Mouse (Mus musculus) liver, adult (tissue): ENCODE measurements around the gene Nfe2l2.

Experiments used
- GATA4 ChIP-seq: IDR thresholded peaks from 2 replicates; pipeline ENCODE4 v1.6.1; 2014; ENCODE audit warnings: mild to moderate bottlenecking, low read length; ENCODE audit not compliant: insufficient replicate concordance

Nfe2l2 gene

DNA sequence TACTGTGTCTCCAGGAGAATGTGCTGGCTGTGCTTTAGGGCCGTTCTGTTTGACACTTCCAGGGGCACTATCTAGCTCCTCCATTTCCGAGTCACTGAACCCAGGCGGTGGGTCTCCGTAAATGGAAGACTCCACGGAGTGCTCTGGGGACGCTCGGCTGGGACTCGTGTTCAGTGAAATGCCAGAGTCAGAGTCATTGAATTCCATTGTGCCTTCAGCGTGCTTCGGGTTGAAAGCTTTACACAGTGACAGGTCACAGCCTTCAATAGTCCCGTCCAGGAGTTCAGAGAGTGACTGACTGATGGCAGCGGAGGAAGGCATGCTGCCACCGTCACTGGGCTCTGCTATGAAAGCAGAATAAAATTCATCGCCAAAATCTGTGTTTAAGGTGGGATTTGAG lies 27.9 kb downstream of the Nfe2l2 start:
- TF ChIP-seq GATA4, result no peak

DNA sequence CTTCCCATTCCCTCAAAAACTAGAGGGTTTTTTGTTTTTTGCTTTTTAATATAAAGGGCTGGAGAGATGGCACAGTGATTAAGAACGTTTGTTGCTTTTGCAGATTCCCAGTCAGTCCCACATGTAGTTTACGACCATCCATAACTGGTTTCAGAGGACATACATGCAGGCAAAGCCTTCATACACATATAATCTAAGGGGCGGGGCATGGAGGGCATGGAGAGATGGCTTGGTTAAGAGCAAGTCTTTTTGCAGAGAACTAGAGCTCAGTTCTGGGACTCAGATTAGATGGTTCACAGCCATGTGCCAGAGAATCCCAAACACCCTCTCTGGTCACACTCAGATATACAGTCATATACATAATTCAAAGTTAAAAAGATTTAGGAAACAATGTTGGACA lies 31.9 kb downstream of the Nfe2l2 start:
- no peak for TF ChIP-seq GATA4

DNA sequence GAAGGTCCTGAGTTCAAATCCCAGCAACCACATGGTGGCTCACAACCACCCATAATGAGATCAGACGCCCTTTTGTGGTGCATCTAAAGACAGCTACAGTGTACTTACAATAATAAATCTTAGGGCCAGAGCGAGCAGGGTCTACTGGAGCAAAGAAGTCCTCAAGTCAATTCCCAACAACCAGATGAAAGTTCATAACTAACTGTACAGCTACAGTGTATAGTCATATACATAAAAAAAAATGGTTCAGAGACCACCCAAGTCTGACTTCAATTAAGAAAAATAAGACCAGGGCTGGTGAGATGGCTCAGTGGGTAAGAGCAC lies 33.1 kb downstream of the Nfe2l2 start:
- TF ChIP-seq GATA4, result no peak

DNA sequence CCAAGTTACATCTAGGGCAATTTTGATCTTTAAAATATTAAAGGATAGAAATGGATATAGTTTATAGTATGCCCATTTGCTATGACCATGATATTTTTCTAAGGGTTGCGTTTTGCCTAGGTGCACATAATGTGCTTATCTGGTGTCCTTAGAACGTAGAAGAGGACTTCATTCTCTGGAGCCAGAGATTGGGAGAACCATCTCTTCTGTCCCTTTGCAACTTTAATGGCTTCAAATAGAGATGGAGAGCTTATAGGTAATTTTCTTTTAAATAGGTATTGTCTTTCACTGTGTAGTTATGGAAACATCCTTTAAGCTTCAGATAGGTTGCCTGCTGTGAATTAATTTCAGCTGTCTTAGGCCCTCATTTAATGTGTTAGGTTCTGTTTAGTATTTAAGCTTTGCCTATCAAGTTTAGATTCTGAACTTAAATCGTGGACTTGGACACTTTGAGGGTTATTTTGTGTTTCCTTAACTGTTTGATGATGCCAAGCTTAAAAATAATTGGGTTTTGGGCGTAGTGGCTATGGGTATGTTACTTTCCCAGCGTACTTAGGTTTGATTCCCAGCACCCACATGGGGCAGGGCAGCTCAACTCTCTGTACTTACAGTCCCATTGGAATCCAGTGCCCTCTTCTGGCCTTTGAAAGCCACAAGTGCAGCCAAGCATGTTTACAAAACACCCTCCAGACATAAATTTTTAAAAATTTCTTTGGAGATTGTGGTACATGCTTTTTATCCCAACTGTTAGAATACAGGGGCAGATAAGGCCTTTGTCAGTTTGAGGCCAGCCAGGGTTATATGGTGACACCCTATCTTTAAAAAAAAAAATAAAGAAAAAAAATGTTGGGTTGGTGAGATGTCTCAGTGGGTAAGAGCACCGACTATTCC lies 33.8 kb downstream of the Nfe2l2 start:
- no peak for TF ChIP-seq GATA4

DNA sequence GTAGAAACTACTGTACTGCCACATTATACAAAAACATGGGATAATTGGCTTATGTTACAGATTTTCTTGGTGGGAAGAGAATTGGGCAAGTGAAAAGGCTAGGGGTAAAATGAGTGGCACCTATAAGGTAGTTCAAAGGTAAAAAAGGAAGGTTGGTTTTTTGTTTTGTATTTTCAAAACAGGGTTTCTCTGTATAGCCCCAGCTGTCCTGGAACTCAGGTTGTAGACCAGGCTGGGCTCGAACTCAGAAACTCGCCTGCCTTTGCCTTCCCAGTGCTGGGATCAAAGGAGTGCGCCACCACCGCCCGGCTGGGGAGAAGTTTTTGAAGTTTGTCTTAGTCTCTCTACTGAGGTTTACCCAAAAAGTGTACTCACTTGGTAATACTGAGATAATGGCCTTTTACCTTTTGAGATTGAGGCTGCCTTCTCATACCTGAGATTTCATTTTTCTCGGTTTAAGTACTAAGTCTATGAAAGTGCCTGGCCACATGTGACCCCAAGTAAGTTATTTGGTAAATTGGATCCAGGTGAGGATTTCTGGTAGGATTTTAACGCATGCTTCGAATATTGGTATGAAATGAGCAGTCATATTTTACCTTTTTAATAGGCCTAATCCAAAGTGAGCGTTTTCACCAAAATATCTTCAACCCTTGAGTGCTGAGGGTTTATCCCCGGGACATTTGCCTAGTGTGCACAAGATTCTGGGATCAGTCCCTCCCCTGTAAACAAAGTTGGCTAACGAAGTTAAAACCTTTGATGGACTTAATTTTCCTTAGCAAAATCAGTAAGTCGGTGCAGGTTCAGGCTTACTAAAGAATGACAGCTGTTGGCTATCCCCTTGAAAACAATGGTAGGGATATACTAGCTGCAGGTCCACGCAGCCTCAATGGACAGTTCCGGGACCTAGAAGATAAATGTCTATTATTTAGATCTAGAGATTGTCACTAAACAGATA lies 34.7 kb downstream of the Nfe2l2 start:
- no peak for TF ChIP-seq GATA4

DNA sequence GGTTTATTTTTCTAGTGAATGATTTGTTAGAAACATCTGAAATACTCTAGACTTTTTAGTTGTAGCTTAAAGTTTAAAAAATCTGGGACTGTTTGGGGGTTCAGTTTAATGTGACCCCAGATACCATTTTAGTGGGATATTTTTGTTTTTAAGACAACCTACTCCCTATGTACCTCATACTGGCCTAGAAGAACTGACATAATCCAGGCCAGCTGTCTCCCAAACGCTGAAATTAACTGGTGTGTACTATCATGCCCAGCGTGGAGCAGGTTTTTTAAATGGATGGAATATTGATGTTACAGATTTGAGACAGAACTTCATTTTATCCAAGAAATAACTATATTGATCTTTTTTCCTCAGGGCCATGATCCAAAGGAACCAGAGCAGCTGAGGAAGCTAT lies 43.3 kb downstream of the Nfe2l2 start:
- TF ChIP-seq GATA4, result no peak

DNA sequence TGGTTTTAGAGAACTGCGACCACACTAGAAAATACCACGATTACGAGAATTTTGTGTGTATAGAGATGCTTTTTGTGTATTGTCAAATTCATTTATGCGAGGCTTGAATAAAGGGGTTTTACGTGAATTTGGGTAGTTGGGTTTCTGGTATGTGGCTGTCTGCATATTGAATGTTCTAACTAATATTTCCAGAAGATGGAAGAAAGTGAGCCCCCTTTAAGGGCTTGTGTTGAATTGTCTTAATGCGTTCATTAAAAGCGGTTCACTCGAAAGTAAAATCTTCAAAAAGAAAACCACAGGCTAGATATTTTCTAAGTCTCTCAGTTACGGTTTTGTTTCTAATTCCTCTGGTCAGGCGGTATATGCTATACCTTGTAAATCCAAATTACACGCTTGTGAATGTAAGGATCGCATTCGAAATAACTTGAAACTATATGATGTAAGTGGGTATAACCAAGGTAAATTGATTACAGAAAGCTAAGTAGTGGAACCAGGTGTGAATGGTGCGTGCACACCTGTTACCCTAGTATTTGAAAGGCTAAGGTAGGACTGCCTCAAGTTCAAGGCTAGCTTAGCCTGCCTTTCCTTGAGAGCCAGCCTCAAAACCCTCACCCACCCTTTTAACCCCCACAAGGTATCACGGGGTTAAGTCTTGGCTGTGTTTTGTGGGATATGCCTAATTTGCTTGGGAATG lies 44.0 kb downstream of the Nfe2l2 start:
- no peak for TF ChIP-seq GATA4

DNA sequence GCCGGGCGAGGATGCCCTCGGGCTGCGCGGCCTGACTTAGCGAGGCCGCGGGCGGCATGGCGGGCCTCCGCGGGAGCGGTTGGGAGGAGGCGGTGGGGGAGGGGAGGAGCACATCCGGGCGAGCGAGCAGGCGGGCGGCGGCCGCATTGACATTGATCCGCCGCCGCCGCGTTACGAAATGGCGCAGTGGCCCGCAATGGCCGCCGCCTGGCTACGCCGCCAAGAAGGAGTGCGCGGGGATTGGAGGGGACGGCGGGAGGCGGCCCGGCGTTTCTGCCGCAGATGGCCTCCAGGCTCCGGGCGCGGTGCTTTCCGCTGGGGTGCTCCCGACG lies 44.8 kb downstream of the Nfe2l2 start:
- no peak for TF ChIP-seq GATA4

DNA sequence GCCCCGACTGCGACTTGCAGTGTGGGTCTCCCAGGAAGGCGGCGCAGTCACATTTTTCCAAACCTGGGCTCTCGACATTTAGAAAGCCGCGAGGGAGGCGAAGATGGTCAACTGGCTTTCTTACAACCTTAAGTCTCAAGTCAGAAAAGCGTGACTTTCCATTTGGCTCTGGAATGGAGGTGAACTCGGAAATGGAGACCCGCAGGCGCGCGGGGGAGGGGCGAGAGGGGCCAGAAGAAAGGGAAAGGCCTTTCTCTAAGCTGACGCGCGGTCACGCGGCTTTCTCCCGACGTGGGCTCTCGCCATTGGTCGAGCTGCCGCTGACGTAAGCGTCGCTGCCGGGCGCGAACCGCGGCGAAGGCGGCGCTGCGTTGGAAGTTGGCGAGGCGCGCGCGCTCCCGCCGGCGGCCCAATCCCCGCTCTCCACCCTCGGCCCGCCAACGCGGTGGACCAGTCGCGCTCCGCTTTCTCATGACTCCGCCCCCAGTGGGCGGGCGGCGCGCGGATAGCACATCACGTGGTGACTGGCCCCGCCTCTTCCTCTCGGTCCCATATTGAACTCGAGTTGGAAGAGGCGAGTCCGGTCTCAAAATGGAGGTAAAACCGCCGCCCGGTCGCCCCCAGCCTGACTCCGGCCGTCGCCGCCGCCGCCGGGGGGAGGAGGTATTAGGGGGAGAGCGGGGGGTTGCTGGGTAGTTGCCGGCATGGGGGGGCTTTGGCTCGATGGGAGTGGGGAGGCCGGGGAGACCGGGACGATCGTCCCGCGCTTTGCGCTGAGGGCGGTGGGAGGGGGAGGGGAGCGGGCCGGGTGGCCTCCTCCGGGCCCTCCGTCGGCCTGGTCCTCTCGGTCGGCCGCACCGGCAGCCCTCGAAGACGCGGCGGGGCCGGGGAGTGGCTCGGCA lies 45.5 kb downstream of the Nfe2l2 start, which contains the start of gene Hnrnpa3:
Hnrnpa3 (plus strand) TSS at position 535 of the 902 bp plus-strand sequence.
- TF ChIP-seq GATA4, result no peak; the same call in 1 of the 2 replicates

DNA sequence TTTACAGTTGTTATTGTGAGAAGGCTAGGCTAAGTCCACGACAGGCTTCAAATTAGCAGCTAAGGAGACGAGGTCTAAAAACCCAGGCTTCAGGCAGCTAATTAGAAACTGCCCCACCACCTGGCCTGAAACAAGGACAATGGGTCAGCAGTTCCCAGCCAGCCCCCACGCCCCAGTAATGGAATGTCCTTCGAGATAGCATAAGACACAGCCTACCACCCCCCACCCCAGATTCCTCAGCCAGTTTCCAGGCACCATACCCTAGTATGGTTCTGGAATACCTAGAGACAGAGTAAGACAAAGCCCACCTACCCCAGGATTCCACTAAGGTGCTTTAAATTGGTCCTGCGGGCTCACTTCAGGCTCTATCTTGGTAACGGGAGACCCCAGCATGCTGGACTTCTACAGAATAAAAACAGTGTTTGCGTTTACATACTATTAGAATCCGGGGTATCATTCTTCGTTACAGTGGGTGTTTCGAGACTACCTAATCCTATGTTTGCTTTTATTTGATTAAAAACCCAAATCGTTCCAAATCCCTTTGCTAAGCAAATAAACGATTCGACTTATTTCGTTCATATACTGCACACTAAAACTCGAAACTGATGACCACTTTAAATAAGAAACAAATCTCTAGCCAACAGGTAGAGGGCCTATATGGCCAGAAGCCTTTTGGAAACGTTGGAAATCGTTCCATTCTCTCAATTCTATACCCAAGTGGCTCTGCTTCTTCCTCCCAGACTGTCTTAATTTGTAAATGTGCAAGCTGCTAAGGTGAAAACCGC lies 46.3 kb downstream of the Nfe2l2 start:
- TF ChIP-seq GATA4, result no peak

DNA sequence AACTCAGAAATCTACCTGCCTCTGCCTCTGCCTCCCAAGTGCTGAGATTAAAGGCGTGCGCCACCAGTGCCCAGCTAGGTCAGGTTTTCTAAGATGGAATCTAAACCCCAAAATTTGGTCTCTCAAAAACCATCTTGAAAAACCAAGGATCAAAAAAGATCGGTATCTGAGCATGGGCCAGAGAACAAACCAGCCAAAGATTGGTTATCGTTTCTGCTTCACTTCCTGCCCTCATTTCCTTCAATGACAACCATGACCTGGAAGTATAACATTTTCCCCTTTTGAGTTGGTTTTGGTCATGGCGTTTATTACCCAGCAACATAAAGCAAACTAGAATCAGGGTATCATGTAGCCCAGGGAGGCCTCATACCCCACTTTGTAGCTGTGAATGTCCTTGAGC lies 47.5 kb downstream of the Nfe2l2 start:
- no peak for TF ChIP-seq GATA4

DNA sequence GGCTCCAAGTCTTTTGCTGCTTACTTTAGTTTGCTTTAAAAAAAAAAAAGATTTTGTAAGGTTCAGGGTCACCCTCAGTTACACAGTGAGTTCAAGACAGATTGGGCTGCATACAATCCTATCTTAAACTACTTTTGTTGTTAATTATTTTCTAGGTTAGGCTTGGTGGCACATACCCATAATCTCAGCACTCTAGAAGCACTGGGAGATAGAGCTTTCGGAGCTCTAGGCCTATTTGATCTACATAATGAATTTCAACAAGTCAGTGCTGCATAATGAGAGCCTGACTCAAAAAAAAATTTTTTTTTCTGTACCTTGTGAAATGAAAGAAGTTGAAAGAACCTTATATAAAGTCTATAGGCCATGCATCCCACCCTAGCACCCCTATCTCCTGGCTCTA lies 49.8 kb downstream of the Nfe2l2 start:
- TF ChIP-seq GATA4, result no peak

DNA sequence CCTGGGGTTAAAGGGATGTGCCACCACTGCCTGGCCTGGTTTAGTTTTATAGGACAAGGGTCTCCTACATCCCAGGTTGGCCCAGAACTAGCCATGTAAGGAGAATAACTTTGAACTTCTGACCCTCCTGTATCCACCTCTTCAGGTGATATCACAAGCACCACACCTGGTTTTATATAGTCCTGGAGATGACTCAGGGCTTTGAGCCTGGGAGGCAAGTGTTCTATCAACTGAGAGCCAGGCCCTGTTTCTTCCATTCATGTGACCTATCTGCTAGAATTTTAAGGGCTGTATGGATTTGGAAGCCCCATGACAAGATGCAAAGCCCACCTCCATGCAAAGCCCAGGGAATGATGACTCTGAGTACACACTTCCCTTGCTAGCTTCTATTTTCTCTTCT lies 51.3 kb downstream of the Nfe2l2 start:
- no peak for TF ChIP-seq GATA4

DNA sequence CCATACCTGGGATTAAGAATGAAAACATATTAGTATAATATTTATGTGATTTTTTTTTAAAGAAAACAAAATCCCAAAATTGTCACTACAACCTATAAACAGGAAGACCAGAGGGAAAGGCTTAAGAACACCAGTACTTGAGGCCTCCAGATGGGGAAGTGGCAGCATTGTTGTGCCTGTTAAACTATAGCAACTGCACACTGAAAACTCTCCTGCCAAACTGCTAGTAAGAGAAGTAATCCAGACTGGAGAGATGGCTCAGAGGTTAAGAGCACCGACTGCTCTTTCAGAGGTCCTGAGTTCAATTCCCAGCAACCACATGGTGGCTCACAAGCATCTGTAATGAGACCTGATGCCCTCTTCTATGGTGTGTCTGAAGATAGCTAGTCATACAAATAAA lies 54.0 kb downstream of the Nfe2l2 start:
- no peak for TF ChIP-seq GATA4
